Mouse (Mus musculus): ENCODE measurements around the gene Gm20388.

GRCm38 (mm10) chr8:120317118-120317824 lies 406.6 kb downstream of the Gm20388 start:
- no peak for TF ChIP-seq CTCF (IDR thresholded peaks at IDR 0.05; ENCODE audit: borderline replicate concordance, extremely low read depth, insufficient read depth, insufficient read length)
- no peak for TF ChIP-seq POLR2A (IDR thresholded peaks at IDR 0.05; ENCODE audit: borderline replicate concordance, extremely low read depth, insufficient read depth, insufficient read length, poor library complexity, severe bottlenecking)

Measured in brain, embryonic 14.5 days (tissue).